Mouse (Mus musculus): ENCODE data around the gene Kremen2. TPM values are rescaled to one million over a fixed set of nuclear protein-coding genes. Genes with fewer than 3 reads are reported as not detected.
A peak's percentile ranks its signal among the peaks of the same experiment; 100 is the strongest.
"Not testable (repeated sequence)": the region's sequence is repeated elsewhere in the genome, so short reads cannot be mapped to it uniquely, and the experiment has no call there.

The Kremen2 gene
- polyA plus RNA-seq, 1 experiment = not detected

DNA sequence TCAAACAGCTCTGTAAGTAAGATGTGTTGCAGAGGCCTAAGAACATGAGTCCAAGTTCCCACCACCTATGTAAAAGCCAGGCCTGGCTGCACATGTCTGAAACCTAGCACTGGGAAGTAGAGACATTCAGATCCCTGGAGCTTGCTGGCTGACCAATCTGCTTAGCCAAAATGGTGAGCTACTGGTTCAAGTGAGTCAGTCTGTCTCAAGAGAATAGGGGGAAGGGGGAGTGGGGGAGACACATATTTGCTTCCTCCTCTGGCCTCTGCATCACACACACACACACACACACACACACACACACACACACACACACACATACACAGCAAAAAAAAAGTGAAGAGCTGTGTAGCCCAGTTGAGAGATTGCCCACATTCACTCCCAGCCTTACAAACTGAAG lies 37.7 kb upstream of the Kremen2 start:
- H3K27me3 ChIP-seq (ENCODE audit: control insufficient read depth) = peaks cover 17% of the 10 kb centered on the region
- H3K4me3 ChIP-seq (replicated peaks) = no peak overlapping the region
- H3K4me1 ChIP-seq (ENCODE audit: control insufficient read depth) = peaks cover 16% of the 10 kb centered on the region
- H3K9me3 ChIP-seq (ENCODE audit: control insufficient read depth, low read length) = no peaks in the 10 kb centered on the region
- TF ChIP-seq TAL1 (IDR thresholded peaks at IDR 0.05; ENCODE audit: low read length) (no peak), GATA1 (IDR thresholded peaks at IDR 0.05; ENCODE audit: low read length) (no peak)
- H3K36me3 ChIP-seq (ENCODE audit: control insufficient read depth) = no peaks in the 10 kb centered on the region

DNA sequence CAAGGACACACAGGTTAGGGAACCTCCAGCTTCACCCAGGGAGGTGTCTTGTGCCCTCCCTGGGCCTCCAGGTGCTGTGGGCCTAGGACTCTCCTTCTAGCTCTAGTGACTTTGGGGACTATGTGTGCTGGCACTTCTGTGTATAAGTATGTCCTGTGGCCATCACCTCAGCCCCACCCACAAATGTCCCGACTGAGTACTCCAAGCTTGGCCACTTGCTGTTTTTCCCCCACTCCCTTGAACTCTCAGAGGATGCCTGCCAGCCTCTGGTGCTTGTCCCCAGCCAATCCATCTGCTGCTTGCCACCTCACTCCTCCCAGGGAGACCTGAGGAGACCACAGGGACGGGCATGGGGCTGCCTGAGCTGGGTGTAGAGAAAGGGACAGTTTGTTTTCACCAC lies 32.8 kb upstream of the Kremen2 start:
- no peaks in the 10 kb centered on the region for H3K4me1 ChIP-seq (ENCODE audit: control insufficient read depth)
- H3K9me3 ChIP-seq (ENCODE audit: control insufficient read depth, low read length) = no peaks in the 10 kb centered on the region
- no peak for TF ChIP-seq TAL1 (IDR thresholded peaks at IDR 0.05; ENCODE audit: low read length)
- no peak for TF ChIP-seq GATA1 (IDR thresholded peaks at IDR 0.05; ENCODE audit: low read length)
- peaks cover 10% of the 10 kb centered on the region for H3K27me3 ChIP-seq (ENCODE audit: control insufficient read depth)
- no peak overlapping the region for H3K4me3 ChIP-seq (replicated peaks)
- H3K36me3 ChIP-seq (ENCODE audit: control insufficient read depth) = no peaks in the 10 kb centered on the region

GRCm38 (mm10) chr17:23777141-23777540 lies 31.5 kb upstream of the Kremen2 start:
- no peaks in the 10 kb centered on the region for H3K9me3 ChIP-seq (ENCODE audit: control insufficient read depth, low read length)
- no peaks in the 10 kb centered on the region for H3K36me3 ChIP-seq (ENCODE audit: control insufficient read depth)
- no peak overlapping the region for H3K4me3 ChIP-seq (replicated peaks)
- H3K27me3 ChIP-seq (ENCODE audit: control insufficient read depth) = peaks cover 12% of the 10 kb centered on the region
- H3K4me1 ChIP-seq (ENCODE audit: control insufficient read depth) = no peaks in the 10 kb centered on the region
- TF ChIP-seq GATA1 (IDR thresholded peaks at IDR 0.05; ENCODE audit: low read length) (no peak), TAL1 (IDR thresholded peaks at IDR 0.05; ENCODE audit: low read length) (no peak)

GRCm38 (mm10) chr17:23776216-23776615 lies 30.6 kb upstream of the Kremen2 start:
- H3K4me3 ChIP-seq (replicated peaks) = no peak overlapping the region
- H3K9me3 ChIP-seq (ENCODE audit: control insufficient read depth, low read length) = no peaks in the 10 kb centered on the region
- H3K36me3 ChIP-seq (ENCODE audit: control insufficient read depth) = no peaks in the 10 kb centered on the region
- no peak for TF ChIP-seq GATA1 (IDR thresholded peaks at IDR 0.05; ENCODE audit: low read length)
- TF ChIP-seq TAL1 (IDR thresholded peaks at IDR 0.05; ENCODE audit: low read length) = no peak
- H3K4me1 ChIP-seq (ENCODE audit: control insufficient read depth) = peaks cover 4% of the 10 kb centered on the region
- peaks cover 12% of the 10 kb centered on the region for H3K27me3 ChIP-seq (ENCODE audit: control insufficient read depth)

DNA sequence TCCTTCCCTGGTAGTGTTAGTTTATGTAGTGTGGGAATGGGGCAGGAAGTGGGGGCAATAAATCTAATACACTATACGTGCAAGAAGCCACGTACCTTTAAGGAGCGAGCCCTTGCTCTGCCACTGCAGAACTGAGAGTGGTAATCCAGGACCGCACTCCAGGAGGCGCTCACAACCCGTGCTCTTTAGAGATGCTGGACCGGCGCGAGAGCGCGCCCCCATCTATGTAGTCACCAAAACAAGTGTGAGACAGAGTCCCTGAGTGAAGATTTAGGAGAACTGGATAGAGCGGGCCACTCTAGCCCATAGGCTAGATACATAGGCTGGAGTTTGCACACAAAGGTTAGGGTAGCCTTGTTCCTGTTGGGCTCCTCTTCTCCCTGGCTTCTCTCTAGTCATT lies 28.5 kb upstream of the Kremen2 start:
- H3K9me3 ChIP-seq (ENCODE audit: control insufficient read depth, low read length) = no peaks in the 10 kb centered on the region
- peaks cover 18% of the 10 kb centered on the region for H3K4me1 ChIP-seq (ENCODE audit: control insufficient read depth)
- no peaks in the 10 kb centered on the region for H3K36me3 ChIP-seq (ENCODE audit: control insufficient read depth)
- peaks cover 8% of the 10 kb centered on the region for H3K27me3 ChIP-seq (ENCODE audit: control insufficient read depth)
- no peak for TF ChIP-seq GATA1 (IDR thresholded peaks at IDR 0.05; ENCODE audit: low read length)
- TF ChIP-seq TAL1 (IDR thresholded peaks at IDR 0.05; ENCODE audit: low read length) = no peak
- H3K4me3 ChIP-seq (replicated peaks) = no peak overlapping the region

DNA sequence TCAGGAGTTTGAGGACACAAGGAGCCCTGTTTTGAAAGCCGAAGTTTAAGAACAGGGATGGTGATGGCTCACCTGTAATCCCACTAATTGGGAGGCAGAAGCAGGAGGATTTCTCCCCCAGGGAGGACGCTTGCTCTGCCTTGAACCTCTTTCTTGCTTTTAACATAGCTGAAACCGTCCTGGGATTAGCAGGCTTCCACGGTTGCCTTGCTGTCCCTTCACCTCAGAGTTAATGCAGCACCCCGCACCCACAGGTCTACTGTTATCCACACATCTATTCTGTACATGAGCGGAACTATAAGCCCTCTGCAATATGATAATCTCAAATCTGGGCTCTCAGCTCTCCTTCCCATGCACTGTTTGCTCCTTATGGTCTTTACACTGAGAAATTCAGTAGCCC lies 28.0 kb upstream of the Kremen2 start:
- H3K36me3 ChIP-seq (ENCODE audit: control insufficient read depth) = no peaks in the 10 kb centered on the region
- TF ChIP-seq GATA1 (IDR thresholded peaks at IDR 0.05; ENCODE audit: low read length) = no peak
- no peak for TF ChIP-seq TAL1 (IDR thresholded peaks at IDR 0.05; ENCODE audit: low read length)
- H3K27me3 ChIP-seq (ENCODE audit: control insufficient read depth) = peaks cover 8% of the 10 kb centered on the region
- H3K4me1 ChIP-seq (ENCODE audit: control insufficient read depth) = peaks cover 18% of the 10 kb centered on the region
- no peak overlapping the region for H3K4me3 ChIP-seq (replicated peaks)
- H3K9me3 ChIP-seq (ENCODE audit: control insufficient read depth, low read length) = no peaks in the 10 kb centered on the region

GRCm38 (mm10) chr17:23772219-23772556 lies 26.6 kb upstream of the Kremen2 start:
- H3K27me3 ChIP-seq (ENCODE audit: control insufficient read depth); H3K36me3 ChIP-seq (ENCODE audit: control insufficient read depth); H3K4me3 ChIP-seq (replicated peaks); H3K9me3 ChIP-seq (ENCODE audit: control insufficient read depth, low read length): not testable (repeated sequence)
- peaks cover 18% of the 10 kb centered on the region for H3K4me1 ChIP-seq (ENCODE audit: control insufficient read depth)

- H3K9me3 ChIP-seq (ENCODE audit: control insufficient read depth, low read length) = no peaks in the 10 kb centered on the region
- peak within 1 kb of the TSS; percentile 94 for H3K4me3 ChIP-seq (replicated peaks)
- peaks cover 18% of the 10 kb centered on the region for H3K4me1 ChIP-seq (ENCODE audit: control insufficient read depth)
- no peak for TF ChIP-seq TAL1 (IDR thresholded peaks at IDR 0.05; ENCODE audit: low read length)
- no peak for TF ChIP-seq GATA1 (IDR thresholded peaks at IDR 0.05; ENCODE audit: low read length)
- H3K36me3 ChIP-seq (ENCODE audit: control insufficient read depth) = no peaks in the 10 kb centered on the region
- H3K27me3 ChIP-seq (ENCODE audit: control insufficient read depth) = peaks cover 8% of the 10 kb centered on the region
These were observed 25.9 kb upstream of the Kremen2 start, which contains the start of gene Flywch1 for GRCm38 (mm10) chr17:23771284-23772218. TSS of gene Flywch1 (minus strand) at chr17:23771602.

- H3K4me3 ChIP-seq (replicated peaks) = peak overlapping the region; percentile 94
- no peak for TF ChIP-seq GATA1 (IDR thresholded peaks at IDR 0.05; ENCODE audit: low read length)
- TF ChIP-seq TAL1 (IDR thresholded peaks at IDR 0.05; ENCODE audit: low read length) = no peak
- no peaks in the 10 kb centered on the region for H3K9me3 ChIP-seq (ENCODE audit: control insufficient read depth, low read length)
- H3K36me3 ChIP-seq (ENCODE audit: control insufficient read depth) = no peaks in the 10 kb centered on the region
- H3K4me1 ChIP-seq (ENCODE audit: control insufficient read depth) = peaks cover 18% of the 10 kb centered on the region
- peaks cover 8% of the 10 kb centered on the region for H3K27me3 ChIP-seq (ENCODE audit: control insufficient read depth)
These were observed 25.3 kb upstream of the Kremen2 start for GRCm38 (mm10) chr17:23770896-23771283.
